Mouse (Mus musculus) left cerebral cortex, adult 9 months (tissue): ENCODE measurements around the gene Ostf1.
"Not testable (repeated sequence)": the region's sequence is repeated elsewhere in the genome, so short reads cannot be mapped to it uniquely, and the experiment has no call there.

ENCODE experiments used
- DNase-seq, 2 experiments: peaks; one replicate each; pipeline ENCODE4 v3.0.0; 2022; ENCODE audit warnings: low spot score in 2 of 2

The Ostf1 gene

DNA sequence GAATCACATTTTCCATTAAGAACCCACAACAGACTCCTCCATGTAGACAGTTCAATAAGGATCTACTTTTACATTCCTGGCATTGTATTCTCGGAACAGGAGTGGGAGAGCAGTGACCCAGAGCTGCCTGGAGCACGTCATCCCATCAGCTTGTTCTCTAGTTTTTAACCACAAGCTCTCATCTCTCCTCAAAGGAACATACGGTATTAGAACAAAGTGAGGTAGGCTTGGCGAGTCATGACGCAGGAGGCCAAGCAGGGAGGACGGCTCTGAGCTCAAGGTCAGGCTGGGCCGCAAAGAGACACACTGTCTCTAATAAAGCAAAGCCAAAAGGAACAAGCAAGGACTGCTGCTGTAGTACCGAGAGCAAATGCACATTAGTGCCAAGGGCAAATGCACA is 32.6 kb downstream of the Ostf1 start:
- no peak for DNase-seq

DNA sequence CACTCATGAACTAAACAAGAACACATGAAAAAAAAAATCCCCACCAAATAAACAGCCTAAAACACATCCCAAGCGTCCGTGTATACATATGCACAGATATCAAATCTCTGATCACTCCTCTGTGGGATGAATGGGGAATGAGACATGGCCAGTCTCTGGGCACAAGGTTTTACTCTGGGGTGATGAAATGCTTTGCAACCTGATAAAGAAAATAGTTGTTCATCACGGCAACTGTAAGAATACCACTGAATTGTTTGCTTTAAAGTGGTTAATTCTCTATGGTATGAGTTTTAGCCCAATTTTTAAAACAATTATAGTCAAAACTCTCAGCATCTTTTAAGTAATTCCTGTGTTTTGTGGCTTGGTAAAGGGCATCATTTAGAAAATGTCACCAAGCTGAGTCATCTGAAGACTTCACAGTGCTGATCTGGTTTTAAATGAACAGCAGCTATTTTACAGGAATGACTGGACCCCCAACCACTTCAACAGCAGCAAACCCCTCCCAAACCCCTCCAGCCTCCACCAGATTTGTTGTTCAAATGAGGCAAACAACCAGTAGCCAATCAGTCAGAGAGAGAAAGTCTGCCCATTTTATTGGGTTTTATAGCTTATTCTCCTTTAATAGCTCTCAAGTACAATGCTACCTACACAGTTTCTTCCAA is 33.2 kb downstream of the Ostf1 start:
- DNase-seq: no peak

DNA sequence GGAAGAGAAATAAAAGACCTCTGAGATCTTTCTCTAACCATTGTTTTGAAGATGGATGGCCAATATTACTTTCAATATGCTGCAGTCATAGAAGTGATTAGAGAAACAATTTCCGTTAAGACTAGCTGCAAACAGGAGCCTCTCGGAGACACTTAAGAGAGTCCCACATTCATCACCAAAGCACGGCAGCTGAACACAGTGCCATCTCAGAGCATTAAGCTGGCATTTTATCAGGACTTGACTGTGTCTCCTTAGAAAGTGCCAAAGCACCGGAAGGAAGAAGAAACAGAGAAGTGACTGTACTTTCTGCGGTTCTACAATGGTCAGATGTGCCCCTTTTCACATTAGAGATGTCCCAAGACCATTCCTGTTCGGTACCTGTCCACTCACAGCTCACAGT is 33.9 kb downstream of the Ostf1 start:
- no peak for DNase-seq

DNA sequence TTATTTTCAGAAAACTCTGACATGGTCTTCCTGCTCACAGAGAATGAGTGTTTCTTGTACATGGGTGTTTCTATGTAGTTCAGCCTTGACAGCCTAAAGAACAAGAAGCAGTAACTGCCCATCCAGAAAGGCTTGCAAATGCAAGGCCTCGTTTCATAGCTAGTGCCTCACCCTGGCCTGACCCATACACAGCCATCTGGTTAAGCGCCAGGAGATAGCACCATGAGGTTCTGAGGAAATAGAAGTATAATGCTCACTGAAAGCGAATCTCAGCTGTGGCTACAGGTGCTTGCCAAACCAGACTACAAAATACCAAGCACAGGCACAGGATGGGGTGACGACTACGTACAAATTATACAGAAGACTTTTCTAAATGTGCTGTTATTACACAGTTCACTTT is 34.7 kb downstream of the Ostf1 start:
- no peak for DNase-seq

DNA sequence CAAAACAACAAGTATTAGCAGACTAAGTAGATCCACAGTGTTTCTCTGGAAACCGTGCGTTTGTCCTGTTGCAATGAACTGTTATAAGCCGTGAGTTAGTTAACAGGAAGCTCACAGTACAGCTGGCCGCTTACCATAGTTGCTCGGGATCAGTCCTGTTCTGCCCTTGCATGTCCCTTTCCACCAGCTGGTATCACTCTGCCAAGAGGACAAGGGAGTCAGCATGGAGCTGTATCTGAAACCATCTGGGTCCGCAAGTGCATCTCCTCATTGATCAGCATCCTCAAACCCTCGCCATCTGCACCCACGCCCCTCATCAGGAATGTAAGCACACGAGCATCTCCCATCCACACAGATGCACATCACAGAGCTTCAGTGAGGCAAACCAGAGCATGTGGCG is 37.9 kb downstream of the Ostf1 start:
- DNase-seq: no peak

DNA sequence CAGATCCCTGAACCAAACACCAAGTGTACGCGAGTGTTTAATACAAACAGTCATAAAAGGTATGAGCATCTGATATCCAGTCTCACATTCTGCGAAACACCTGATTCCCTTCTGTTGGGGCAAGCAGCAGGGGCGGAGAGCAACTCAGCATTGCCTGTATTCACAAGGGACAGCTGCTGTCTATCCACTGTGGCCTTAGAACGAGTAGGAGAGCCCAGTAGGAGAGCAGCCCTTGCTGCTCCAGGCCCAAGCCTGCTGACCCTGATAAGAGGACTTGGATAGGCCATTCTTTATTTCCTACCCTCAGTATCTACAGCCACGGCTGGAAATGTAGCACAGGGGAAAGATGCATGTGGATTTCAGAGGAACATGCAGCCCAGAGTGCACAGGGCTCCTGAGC is 38.7 kb downstream of the Ostf1 start:
- no peak for DNase-seq

DNA sequence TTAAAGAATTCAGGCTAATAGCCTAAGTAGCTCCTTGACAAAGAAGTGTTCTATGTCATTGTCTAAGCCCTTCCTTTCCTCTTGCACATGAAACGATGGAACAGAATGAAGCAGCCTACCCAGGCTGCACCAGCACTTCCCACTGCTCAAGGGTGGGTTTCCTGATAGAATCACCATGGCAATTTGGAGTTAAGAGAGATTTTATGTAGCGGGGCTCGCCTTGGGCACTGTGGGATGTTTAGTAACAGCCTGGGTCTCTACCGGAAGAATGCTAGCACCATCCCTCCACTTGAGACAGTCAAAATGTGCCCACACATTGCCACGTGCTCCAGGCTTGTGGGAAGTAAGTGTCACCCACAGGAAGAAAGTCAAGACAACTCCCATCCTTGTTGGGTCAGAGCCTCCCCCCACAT is 40.7 kb downstream of the Ostf1 start:
- DNase-seq: no peak

DNA sequence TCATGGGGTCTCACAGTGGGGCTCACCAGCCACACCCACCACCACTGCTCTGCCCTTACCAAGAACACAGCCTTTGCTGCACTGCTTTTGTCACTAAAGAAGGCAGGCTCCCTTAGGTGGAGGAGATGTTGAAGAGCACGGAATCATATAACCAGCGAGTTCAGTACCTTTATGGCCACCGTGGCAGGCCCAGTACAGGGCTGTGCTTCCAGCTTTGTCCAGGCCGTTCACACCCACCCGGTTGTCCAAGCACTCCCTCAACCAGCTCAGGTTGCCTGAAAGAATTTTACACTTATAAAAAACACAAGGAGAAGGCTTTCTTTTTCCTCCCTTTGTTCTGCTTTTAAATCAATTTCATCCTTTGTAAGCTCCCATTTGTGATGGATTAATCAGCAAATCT is 41.4 kb downstream of the Ostf1 start:
- DNase-seq: no peak

DNA sequence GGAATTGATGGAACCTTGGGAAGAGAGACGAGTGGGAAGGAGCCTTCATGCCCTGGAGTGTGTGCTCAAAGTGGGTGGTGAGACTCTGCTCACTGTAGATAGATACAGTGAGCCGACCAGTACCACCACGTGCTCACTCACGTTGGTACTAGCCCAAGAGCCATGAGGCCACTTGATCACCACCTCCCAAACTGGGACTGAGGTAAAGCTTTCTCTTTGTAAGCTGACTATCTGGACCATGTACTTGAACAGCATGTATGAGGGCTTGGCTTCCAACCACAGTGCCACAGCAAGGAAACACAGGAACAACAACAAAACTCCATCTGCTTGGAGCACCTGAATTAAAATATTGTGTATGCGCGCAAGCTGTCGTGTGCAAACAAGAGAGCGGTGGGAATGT is 42.3 kb downstream of the Ostf1 start:
- no peak for DNase-seq

DNA sequence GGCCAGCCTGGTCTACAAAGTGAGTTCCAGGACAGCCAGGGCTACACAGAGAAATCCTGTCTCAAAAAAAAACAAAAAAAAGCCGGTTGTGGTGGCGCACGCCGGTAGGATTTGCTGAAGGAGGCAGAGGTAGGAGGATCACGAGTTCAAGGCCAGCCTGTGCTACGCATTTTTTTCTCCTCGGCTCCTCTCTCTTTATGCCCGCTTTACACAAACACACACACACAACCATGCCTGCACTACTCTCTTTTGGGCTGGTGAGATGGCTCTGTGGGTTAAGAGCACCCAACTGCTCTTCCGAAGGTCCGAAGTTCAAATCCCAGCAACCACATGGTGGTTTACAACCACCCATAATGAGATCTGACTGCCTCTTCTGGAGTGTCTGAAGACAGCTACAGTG is 42.8 kb downstream of the Ostf1 start:
- not testable (repeated sequence) for DNase-seq

DNA sequence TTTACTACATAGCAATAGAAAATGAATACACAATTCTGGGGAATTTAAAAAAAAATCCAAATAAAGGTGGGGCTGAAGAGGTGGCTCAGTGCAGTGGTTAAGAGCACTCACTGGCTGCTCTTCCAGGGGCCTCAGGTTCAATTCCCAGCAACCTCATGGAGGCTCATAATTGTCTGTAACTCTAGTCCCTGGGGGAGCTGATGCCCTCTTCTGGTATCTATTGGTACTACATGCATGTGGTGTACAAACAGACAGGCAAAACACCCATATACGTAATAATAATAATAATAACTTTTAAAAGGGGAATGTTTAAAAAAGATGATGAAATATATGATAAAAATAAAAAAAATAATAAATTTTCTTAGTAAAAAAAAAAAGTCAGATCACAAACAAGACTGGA is 43.4 kb downstream of the Ostf1 start:
- DNase-seq: no peak

DNA sequence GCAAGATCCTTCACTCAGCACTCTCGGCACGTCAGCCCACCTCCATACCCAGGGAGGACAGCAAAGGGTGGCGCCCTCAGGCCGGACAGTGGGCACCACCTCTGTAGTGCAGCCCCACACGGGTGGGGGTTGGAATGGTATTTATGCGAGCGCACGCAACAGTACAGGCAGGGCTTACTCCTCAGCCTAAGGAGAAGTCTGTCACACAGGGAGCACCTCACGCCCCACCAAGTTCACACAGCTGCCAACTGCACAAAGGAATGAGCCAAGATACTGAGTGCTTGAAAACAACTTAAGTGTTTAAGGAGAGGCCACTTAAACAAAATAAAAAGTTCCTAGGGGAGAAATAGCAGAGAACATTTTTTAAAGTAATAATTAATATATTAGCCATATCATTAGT is 44.5 kb downstream of the Ostf1 start:
- DNase-seq: no peak

DNA sequence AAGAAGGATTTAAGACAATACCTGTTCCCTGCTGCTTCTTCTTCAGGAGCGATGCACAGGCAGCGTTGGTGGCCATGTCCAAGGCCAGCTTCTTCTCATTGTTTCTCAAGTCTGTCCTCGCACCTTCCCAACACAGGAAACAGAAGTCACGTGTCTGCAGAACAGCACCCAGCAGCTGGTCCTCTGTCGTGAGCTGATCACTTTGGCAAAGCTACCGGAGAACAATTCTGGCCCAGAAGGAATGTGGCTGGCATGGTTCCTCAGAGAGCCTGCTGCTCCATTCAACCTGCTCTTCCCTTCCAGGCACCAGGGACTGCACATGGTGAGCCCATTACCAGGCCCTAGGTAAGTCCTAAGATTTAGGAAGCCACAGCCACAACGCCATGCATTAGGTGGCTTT is 47.0 kb downstream of the Ostf1 start:
- DNase-seq: no peak

DNA sequence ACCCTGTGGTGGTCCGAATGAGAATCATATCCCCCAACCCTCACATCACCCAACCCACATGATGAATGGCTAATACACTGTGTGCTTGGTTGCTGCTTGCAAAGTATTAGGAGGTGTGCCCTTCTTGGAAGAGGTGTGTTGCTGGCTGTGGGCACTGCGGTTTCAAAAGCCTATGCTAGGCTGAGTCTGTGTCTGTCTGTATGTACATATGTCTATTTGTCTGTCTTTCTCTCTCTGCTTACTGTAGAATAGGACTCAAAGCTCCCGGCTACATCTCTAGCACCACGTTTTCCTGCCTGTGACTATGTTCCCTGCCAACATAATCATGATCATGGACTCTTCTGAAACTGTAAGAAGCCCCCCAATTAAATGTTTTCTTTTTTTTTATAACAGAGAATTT is 47.9 kb downstream of the Ostf1 start:
- DNase-seq: no peak

DNA sequence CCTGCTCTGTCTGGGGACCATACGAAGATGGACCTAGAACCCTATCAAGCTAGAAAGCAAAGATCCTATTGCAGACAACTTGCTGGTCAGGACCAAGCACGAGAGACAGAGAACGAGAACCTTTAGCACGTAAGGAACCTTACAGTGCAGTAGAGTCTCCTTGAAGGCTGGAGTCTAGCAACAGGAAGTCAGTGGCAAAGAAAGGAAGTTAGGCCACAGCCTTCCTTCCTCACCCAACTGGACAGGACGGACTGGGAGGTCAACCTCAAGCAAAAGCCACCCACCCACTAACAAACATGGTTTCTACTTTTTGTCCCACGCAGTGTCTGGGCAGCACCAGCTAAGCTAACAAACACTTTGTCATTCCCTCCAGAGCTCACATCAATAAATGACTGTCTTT is 48.7 kb downstream of the Ostf1 start:
- no peak for DNase-seq

DNA sequence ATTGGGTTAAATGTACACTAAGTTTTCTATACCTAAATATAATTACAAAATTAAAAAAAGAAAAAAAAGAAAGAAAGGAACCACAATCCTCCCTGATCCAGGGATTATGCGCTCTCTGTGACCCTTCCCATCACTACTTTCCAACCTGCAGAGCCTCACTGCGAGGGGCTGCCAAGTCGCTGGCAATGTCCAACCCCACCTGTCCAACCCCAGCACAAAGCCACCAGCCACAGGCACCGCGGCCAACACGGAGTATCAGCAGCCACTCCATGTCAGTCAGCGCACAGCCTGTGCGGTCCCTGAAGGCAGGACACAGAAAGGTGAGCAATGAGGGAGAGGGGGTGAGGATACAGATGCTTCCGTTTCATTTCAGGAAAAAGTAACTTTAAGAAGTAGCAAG is 49.4 kb downstream of the Ostf1 start:
- no peak for DNase-seq

DNA sequence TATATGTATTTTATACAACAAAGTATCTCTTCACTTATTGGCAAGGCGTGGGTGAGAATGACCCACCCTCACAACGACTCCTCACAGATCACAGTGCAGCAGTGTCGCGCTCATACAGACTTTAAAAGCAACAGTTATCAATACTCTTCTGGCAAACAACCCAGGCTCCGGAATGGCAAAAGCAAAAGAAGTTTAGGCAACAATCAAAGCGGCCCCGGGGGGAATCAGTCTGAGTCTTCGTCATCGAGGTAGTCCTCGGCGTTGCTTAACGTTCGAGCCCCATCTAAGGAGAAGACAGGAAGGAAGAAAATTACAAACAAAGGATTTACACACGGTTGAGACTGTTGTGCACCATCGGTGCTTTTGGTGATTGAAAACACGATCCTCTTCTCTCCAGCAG is 50.6 kb downstream of the Ostf1 start:
- DNase-seq: no peak

DNA sequence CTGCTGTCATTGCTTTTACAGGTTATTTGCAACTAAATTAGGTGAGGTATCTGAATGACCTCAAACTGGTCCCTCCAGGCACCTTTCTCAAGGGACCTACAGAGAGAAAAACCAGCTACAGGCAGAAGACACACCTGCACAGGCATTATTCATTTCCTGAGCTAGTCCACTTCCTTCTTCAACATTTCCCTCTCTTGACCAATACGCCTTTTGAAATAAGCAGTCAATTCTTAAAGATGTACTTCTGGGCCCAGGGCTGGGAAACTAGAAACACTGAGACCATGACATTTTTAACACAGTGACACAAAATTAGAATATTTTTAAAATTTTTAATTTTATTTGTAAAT is 52.6 kb downstream of the Ostf1 start:
- DNase-seq: no peak

DNA sequence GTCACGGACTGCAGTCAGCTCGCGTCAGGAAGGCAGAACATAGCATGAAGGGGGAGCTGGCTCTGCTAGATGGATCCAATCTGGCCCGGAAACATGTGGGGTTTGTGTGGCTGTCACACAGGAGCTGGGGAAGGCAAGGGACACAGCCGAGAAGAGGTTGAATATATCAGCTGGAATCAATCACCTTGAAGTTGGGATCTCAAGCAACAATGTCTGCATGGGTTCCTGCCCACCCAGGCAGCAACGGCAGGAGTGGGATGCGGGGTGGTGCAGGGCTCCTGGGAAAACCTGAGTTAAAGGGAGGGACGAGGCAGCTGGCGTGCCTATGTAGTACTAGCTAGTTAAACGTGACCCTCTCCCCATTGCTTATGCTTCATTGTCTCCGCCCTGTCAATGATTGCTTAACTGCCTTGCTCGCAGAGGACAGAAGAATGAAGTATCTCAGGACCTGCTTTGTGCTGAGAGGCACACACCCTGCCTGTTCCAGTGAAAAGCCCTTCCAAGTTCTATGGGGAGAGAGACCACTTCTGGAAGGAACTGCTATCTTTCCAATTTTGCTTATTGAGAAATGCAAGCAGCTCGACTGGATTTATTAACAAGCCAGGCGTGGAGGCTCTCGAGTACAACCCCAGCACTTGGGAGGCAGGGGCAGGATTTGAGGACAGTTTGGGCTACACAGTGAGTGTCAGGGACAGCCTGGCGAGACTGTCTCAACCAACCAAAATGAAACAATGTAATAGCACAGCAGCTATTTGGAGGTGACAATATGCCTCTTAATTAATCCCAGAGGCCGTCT is 53.2 kb downstream of the Ostf1 start:
- no peak for DNase-seq

DNA sequence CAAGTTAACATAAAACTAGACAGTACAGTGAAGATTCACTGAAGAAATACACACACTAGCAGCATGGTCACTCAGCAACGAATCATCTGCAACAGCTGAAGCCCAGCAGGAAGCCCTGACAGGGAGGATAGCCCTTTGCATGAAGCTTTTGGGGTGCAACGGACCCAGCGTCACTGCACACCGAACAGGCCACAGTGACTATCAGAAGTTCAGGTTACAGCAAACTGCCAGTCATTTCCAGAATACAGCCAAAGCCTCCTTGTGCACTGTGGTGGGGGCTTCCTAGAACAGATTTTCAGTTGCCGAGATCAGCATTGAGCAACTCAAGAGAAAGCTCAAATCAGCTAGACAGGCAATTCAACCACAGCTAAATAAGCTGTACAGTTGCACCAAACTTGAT is 54.3 kb downstream of the Ostf1 start:
- no peak for DNase-seq

DNA sequence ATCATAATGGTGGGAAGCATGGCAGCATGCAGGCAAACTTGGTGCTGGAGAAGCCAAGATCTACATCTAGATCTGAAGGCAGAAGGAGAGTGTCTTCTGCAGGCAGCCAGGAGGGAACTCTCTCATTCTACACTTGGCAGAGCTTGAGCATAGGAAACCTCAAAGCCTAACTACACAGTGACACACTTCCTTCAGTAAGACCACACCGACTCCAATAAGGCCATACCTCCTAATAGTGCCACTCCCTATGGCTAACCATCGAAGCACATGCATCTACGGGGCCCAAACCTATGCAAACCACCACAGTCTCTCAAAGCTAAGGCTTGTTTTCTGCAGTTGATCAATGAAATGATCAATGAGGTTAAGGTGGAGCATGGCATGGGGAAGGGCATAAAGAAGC is 55.7 kb downstream of the Ostf1 start:
- DNase-seq: no peak

DNA sequence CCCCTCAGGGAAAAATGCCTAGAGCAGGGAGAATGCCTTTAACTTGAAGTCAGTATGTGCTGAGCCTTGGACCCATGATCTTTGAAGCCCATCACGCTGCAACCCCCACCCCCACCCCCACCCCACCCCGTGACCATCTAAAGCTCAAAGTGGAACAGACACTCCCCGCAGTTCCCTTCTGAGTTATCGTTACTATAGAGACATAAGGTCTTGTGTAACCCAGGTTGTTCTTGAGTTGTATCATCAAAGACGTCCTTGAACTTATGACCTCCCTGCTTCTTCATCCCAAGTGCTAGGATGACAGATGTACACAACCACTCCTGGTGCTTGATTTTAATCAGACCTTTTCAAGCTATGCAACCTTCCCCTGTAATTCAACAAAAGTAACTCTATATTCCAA is 57.7 kb downstream of the Ostf1 start:
- no peak for DNase-seq

DNA sequence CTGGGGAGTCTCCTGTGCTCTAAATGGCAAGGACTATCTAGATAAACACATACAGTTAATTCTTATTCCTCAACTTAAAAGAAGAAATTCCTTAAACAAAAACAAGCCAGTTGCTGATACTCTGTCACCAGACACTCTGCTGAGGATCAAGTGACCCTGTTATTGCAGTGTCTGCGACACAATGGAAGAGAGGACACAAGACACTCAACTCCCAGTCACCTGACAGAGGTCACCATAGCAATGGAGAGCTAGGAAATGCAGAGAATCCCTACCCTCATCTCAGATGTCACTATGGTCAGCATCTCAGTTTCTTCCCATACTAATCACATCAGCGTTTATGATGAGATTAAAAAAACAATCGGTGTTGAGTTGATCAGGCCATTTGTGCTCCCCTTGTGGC is 58.2 kb downstream of the Ostf1 start:
- DNase-seq: no peak

DNA sequence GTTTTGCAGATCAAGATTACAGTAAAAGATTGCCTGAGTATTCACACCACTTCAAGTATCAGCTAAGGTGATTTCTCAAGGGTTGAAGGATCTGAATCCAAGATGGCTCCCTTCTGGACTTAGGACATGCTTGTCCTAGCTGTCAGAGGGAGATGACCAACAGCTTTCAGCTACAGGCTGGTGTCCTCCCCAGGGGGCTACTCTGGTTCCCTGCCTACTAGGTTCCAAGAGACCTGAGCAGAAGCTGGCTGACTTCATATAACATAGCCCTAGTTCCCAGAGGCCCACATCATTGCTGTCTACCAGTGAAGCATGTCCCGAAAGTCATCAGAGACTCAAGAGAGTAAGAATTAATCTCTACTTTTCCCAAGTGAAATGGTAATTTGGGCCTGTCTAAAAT is 62.1 kb downstream of the Ostf1 start:
- no peak for DNase-seq
